Mouse (Mus musculus): ENCODE data around the gene Vsig10.
A peak's percentile ranks its signal among the peaks of the same experiment; 100 is the strongest.
"Not testable (repeated sequence)": the region's sequence is repeated elsewhere in the genome, so short reads cannot be mapped to it uniquely, and the experiment has no call there.

The Vsig10 gene

GRCm38 (mm10) chr5:117356365-117357128, 37.7 kb downstream of the Vsig10 start:
- peak; percentile 72 for DNase-seq

- DNase-seq: peak; percentile 82
Observed at GRCm38 (mm10) chr5:117357129-117357477, 38.2 kb downstream of the Vsig10 start, which contains the start of gene Wsb2. TSS of gene Wsb2 (plus strand) at chr5:117357304.

- peak; percentile 57 for DNase-seq
Observed at GRCm38 (mm10) chr5:117357478-117358247, 38.8 kb downstream of the Vsig10 start.

- DNase-seq: no peak
Observed at GRCm38 (mm10) chr5:117358248-117358630, 39.4 kb downstream of the Vsig10 start.

- DNase-seq: peak; percentile 44
Observed at GRCm38 (mm10) chr5:117358725-117359124, 39.8 kb downstream of the Vsig10 start.

- DNase-seq: no peak
Observed at GRCm38 (mm10) chr5:117359497-117360227, 40.8 kb downstream of the Vsig10 start.

GRCm38 (mm10) chr5:117360228-117360515, 41.3 kb downstream of the Vsig10 start:
- no peak for DNase-seq

- DNase-seq: no peak
Observed at GRCm38 (mm10) chr5:117360631-117361541, 42.0 kb downstream of the Vsig10 start.

- no peak for DNase-seq
Observed at GRCm38 (mm10) chr5:117361590-117361989, 42.7 kb downstream of the Vsig10 start.

GRCm38 (mm10) chr5:117363066-117363782, 44.3 kb downstream of the Vsig10 start:
- no peak for DNase-seq

GRCm38 (mm10) chr5:117364821-117365220, 45.9 kb downstream of the Vsig10 start:
- no peak for DNase-seq

GRCm38 (mm10) chr5:117365904-117366561, 47.1 kb downstream of the Vsig10 start:
- no peak for DNase-seq

- no peak for DNase-seq
Observed at GRCm38 (mm10) chr5:117367206-117367605, 48.3 kb downstream of the Vsig10 start.

- DNase-seq: no peak
Observed at GRCm38 (mm10) chr5:117370592-117370991, 51.7 kb downstream of the Vsig10 start.

GRCm38 (mm10) chr5:117373418-117373817, 54.5 kb downstream of the Vsig10 start:
- DNase-seq: no peak

- no peak for DNase-seq
Observed at GRCm38 (mm10) chr5:117374372-117375049, 55.6 kb downstream of the Vsig10 start.

GRCm38 (mm10) chr5:117376331-117376761, 57.5 kb downstream of the Vsig10 start:
- no peak for DNase-seq

- not testable (repeated sequence) for DNase-seq
Observed at GRCm38 (mm10) chr5:117377731-117378130, 58.8 kb downstream of the Vsig10 start.

- DNase-seq: no peak
Observed at GRCm38 (mm10) chr5:117380199-117380598, 61.3 kb downstream of the Vsig10 start.

GRCm38 (mm10) chr5:117381785-117382184, 62.9 kb downstream of the Vsig10 start:
- DNase-seq: no peak

GRCm38 (mm10) chr5:117383198-117383597, 64.3 kb downstream of the Vsig10 start:
- no peak for DNase-seq
